Mouse (Mus musculus): ENCODE data around the gene Atad1.
"Not testable (repeated sequence)": the region's sequence is repeated elsewhere in the genome, so short reads cannot be mapped to it uniquely, and the experiment has no call there.

Atad1 gene

GRCm38 (mm10) chr19:32675766-32676165 is 63.8 kb downstream of the Atad1 start:
- no peak for DNase-seq (ENCODE audit: low spot score in 2 of 2)

GRCm38 (mm10) chr19:32667830-32668229 is 71.8 kb downstream of the Atad1 start:
- DNase-seq (ENCODE audit: low spot score in 2 of 2) = not testable (repeated sequence)

DNA sequence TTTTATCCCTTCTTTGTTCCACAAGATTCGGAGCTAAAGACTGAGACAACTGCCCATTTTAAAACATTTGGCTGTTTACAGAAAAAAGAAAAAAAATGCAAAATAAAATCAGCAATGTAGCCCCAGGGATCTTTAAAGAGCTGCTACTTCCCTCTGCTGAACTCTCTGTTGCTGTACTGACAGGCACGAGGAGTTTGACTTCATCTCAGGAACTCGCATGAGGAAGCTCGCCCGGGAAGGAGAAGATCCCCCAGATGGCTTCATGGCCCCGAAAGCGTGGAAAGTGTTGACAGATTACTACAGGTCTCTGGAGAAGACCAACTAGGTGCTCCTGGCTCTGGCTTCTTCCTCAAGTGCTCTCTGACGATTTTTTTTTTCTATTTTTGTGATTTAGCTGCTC is 74.3 kb downstream of the Atad1 start:
- no peak for DNase-seq (ENCODE audit: low spot score in 2 of 2)

DNA sequence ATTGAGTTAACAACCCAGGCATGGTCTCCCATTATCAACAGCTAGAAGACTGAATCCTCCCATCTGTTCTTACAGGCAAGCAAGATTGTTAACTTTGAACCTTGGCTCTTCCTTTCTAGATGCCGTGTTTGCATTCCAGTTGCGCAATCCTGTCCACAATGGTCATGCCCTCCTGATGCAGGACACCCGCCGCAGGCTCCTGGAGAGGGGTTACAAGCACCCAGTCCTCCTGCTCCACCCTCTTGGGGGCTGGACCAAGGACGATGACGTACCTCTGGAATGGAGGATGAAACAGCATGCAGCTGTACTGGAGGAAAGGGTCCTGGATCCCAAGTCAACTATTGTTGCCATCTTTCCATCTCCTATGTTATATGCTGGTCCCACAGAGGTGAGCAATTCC is 76.7 kb downstream of the Atad1 start:
- no peak for DNase-seq (ENCODE audit: low spot score in 2 of 2)

- no peak for DNase-seq (ENCODE audit: low spot score in 2 of 2)
Observed at GRCm38 (mm10) chr19:32659346-32659745, 80.2 kb downstream of the Atad1 start.

DNA sequence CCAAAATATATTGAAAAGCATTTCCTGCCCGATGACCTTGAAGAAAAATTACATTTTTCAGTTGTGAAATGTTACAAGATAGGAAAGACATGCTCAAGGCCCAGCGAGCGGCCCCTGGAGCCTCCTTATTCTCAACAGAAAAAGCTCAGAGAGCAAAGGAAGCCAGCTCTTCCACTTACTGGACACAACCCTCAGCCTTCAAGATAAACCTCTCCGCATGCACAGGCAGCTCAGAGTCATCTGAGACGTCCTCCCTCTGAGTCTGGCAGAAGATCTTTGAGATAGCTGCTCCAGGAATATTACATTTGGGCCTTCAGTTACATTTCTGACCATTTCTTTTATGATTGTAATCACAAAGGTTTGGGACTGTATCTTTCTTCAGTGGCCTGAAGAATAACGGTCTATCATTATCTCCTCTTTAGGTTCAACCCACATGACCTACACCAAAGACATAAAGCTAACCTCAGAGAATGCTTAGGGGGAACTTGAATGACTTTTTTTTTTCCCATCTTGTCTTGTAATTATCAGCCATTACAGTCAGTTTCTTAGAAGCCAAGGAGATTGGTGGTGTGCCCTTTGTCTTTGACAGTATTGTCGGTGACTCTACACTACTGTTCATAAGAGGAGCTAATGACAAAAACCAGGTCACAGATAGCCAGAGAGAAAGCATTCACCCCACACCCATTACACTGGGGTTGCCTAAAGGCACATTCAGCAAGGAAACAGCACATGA is 85.8 kb downstream of the Atad1 start:
- DNase-seq (ENCODE audit: low spot score in 2 of 2) = no peak

DNA sequence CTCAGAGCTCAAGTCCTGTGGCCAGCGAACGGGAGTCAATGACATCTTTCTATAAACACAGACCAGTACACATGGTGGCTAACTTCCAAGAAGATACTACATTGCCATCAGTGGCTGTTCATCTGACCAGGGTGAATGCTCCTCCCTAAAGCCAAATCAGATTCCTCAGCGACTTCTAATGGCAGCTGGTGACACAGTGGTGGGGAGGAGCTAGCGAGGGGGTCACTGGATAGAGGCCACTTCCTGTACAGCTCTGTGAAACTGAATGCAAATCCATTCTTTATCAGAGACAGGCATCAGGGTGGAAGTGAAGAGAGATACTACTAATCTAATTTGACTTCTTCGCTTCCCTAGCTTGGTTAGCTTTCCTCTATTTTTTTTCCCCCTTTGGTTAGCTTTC is 86.5 kb downstream of the Atad1 start:
- DNase-seq (ENCODE audit: low spot score in 2 of 2) = no peak

DNA sequence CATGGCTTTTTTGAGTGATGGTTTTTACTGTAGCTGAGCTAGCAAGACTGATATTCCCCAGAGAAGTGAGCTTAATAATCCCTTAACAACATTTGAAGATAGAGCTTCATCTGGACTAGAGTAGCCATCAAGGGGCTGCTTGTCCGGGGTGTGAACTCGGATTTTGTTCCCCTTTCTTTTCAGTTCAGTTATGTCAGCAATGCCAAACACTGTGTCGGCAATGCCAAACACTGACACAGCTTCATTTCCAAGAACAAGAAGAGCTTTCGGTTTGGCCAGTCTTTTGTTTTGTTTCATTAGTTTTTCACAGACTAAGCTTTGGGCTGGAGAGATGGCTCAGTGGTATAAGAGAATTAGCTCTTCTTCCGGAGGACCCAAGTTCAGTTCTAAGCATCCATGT is 88.5 kb downstream of the Atad1 start:
- DNase-seq (ENCODE audit: low spot score in 2 of 2) = no peak

DNA sequence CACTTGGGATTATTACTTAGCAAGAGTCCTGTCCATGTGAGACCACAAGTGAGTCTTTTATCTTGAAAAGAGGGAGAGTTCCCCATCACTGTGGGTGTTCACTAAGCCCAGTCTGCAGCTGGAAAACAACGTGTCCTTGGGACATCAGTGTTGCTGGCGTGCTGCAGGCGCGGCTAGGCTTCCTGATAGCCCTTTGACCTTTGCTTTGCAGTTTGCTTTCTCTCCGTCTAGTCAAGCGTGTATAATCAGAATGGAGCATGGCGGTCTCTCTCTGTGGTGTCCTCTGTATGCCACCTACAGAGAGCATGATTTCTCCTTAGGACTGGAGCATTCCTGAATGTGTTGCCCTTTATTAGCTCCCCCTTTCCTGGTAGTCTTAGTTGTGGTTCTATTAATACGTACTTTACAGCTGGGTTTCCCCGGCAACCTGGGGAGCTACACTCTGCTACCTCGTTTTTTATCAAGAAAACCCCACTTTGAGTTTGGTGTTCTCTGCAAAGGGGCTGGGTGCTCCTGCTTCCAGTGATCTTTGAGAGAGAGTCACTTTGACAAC is 91.5 kb downstream of the Atad1 start:
- no peak for DNase-seq (ENCODE audit: low spot score in 2 of 2)

DNA sequence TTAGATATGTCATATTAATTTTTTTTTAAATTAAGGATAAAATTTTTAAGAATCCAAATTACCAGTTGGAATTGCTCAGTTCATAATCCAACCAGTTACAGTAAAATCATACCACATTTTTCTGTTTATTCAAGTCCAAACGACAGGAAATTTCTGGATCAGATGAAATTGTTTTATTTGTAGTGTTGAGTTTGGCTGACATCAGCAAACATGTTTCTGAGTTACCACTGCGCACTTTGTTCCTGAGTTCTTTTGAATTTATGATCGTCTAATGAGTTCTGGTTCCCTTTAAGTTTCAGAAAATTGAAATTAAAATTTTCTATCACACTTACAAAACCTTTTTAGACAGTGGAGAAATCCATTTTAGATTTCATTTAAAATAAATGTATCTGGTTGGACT is 93.2 kb downstream of the Atad1 start:
- DNase-seq (ENCODE audit: low spot score in 2 of 2) = no peak

- DNase-seq (ENCODE audit: low spot score in 2 of 2) = no peak
Observed at GRCm38 (mm10) chr19:32645939-32646338, 93.6 kb downstream of the Atad1 start.

DNA sequence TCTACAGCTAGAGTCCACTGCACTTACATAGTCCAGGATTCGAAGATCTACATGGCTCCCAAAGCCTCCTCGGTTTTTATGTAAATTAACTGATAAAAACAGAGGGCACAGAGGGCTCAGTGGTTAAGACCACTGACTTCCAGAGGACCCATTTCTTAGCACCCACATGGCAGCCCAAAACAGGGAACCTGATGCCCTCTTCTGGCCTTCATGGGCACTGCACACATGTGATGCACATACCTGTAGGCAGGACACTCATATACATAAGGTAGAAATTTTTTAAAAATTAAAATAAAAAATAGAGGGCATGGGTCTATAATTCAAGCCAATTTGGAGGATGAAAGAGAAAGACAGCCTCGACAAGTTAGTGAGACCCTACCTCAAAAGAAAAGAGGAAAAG is 95.9 kb downstream of the Atad1 start:
- DNase-seq (ENCODE audit: low spot score in 2 of 2) = no peak

DNA sequence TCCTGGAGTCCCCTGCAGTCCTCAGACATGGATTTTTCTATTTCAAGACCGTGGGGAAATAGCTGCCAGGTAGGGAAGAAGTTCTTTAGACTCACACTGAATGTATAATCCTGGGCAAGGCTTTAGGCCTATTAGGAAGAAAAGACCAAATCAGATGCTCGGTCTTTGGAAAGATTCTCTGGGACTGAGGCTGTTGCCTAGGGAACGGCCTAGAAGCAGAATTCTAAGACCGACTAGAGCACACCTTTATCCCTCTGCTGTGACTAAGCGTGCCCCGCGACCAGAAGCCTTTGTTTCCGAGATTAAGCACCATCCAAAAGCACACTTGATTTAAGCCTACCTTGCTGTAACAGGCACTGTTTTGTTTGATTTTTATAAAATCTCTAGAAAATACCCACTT is 97.6 kb downstream of the Atad1 start:
- DNase-seq (ENCODE audit: low spot score in 2 of 2) = no peak

DNA sequence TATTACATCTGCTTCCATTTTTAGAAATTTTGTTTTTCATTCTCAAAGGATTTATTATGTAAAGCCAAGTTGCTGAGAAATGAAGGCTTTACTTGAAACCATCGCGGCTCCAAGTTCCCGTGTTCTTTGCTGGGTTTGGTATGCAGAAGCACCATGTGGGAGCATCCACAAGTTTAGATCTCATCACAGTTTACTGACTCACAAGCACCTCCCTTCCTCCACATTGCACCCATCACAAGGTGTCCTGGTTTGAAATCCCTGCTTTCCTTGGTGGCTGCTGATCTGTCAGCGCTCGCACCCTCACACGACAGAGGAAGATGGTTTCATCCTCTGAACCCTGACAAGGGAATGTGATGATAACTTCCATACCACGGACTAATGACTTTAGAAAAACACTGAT is 98.1 kb downstream of the Atad1 start:
- no peak for DNase-seq (ENCODE audit: low spot score in 2 of 2)

GRCm38 (mm10) chr19:32638276-32638903 is 101.2 kb downstream of the Atad1 start:
- DNase-seq (ENCODE audit: low spot score in 2 of 2) = no peak

GRCm38 (mm10) chr19:32637357-32638275 is 102.0 kb downstream of the Atad1 start:
- no peak for DNase-seq (ENCODE audit: low spot score in 2 of 2)

DNA sequence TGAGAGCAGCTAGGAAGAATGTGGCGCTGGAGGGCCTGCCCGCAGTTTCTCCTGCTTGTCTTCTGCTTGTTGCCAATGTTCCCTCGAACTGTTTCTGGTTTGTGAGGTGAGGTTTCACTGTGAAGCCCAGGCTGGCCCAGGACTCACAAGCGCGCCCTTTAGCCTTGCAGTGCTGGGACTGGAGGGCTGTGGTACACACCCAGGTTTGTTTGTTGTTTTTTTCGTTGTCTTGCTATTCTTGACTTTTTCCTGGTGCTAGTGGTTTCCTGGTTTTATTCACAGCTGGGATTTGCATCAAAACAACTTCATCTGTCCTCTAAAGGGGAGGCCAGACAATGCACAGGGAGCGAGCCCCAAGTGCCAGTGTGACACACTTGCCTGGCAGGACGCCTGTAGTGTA is 104.7 kb downstream of the Atad1 start:
- no peak for DNase-seq (ENCODE audit: low spot score in 2 of 2)

GRCm38 (mm10) chr19:32628572-32629132 is 110.9 kb downstream of the Atad1 start:
- no peak for DNase-seq (ENCODE audit: low spot score in 2 of 2)

DNA sequence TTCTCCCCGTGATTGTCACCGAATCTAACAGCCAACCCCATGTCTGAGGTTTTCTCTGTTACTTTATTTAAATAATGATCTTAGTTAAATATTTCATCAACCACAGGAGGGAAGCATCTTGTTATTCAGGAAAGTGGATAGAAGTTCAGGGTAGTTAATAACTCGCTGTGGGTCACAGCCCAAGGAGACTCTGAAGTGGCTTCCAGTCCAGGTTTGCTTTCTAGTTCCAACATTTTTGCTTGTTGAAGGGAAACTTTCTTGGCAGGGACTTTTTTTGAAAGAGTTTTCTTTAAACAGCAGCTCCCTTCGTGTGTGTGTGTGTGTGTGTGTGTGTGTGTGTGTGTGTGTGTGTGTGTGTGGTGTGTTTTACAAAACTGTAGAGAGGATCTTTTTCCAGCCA is 112.0 kb downstream of the Atad1 start:
- DNase-seq (ENCODE audit: low spot score in 2 of 2) = no peak

DNA sequence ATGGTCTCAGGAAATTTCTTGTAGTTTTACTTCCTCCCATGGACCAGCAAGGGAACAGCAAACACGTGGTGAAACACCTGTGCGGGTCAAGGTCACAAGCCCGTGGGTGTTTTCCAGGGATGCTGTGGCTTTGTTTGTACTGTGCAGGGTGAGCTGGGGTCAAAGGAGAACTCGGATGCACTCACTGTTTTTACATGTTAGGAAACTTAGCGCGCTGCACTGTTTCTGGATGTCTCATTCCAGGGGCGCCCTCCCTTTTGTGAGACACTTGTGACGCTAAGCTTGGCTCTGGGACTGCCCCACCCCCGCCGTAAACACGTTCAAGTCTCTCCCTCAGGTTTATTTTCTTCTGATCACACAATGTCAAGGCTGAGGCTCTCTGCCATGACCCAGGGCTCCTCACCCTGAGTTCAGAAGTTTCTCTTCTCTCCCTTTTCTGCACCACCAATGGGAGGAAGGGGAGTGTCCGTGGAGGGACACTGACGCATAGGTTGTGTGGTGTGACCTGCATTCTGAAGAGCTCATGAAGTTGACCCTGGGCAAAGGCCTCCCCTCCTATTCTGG is 112.7 kb downstream of the Atad1 start:
- DNase-seq (ENCODE audit: low spot score in 2 of 2) = no peak

DNA sequence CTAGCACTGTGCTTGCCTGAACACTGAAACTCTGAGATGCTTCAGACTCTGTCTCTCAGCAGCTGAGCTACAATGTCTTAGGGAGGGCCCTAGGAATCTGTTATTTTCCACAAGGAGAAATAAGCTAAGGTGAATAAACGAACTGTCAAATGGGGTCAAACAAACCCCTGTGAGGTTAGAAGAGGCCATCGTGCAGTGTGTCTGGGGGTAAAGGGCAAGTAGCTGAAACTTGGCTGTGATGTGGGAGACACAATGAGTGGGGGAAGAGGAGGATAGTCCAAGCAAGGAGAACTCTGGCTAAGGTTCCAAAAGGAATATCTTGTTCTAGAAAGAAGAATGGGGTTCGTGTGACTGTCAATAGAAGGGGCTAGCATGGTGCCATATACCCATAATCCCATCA is 117.4 kb downstream of the Atad1 start:
- DNase-seq (ENCODE audit: low spot score in 2 of 2) = no peak

All from left cerebral cortex, adult 9 months (tissue).